Mouse (Mus musculus): ENCODE measurements around the gene Mvd. TPM values are rescaled to one million over a fixed set of nuclear protein-coding genes. Genes with fewer than 3 reads are reported as not detected.

Mvd gene
- polyA plus RNA-seq (2012; ENCODE audit: insufficient read depth, insufficient read length, missing spikeins): 9.6 and 12.3 TPM in 2 replicates

- H3K27ac ChIP-seq (ENCODE audit: insufficient read depth, low read depth, low read length): peak within 1 kb of the TSS; percentile 76
- peak within 1 kb of the TSS; percentile 91 for H3K4me3 ChIP-seq (ENCODE audit: insufficient read depth, low read length)
- no peak for TF ChIP-seq CTCF (IDR thresholded peaks at IDR 0.05; ENCODE audit: low read depth, low read length)
- no peak for TF ChIP-seq POLR2A (IDR thresholded peaks at IDR 0.05; ENCODE audit: borderline replicate concordance, low read depth, low read length)
- H3K4me1 ChIP-seq (ENCODE audit: control insufficient read depth, insufficient read depth, low read length): peaks cover 12% of the 10 kb centered on the region
Observed at GRCm38 (mm10) chr8:122443262-122444006, at the start of gene Mvd. Gene Mvd, minus strand, starts transcription at chr8:122443422.

- Histone ChIP-seq H3K4me1 (ENCODE audit: control insufficient read depth, insufficient read depth, low read length) (no peaks in the 10 kb centered on the region), H3K27ac (ENCODE audit: insufficient read depth, low read depth, low read length) (no peak overlapping the region), H3K4me3 (ENCODE audit: insufficient read depth, low read length) (no peak overlapping the region)
- TF ChIP-seq CTCF (IDR thresholded peaks at IDR 0.05; ENCODE audit: low read depth, low read length) (no peak), POLR2A (IDR thresholded peaks at IDR 0.05; ENCODE audit: borderline replicate concordance, low read depth, low read length) (no peak)
Observed at GRCm38 (mm10) chr8:122488387-122488786, 45.2 kb upstream of the Mvd start.

- H3K27ac ChIP-seq (ENCODE audit: insufficient read depth, low read depth, low read length): no peak overlapping the region
- TF ChIP-seq POLR2A (IDR thresholded peaks at IDR 0.05; ENCODE audit: borderline replicate concordance, low read depth, low read length): no peak
- no peak for TF ChIP-seq CTCF (IDR thresholded peaks at IDR 0.05; ENCODE audit: low read depth, low read length)
- H3K4me3 ChIP-seq (ENCODE audit: insufficient read depth, low read length): no peak overlapping the region
- H3K4me1 ChIP-seq (ENCODE audit: control insufficient read depth, insufficient read depth, low read length): no peaks in the 10 kb centered on the region
Observed at GRCm38 (mm10) chr8:122484831-122485230, 41.6 kb upstream of the Mvd start.

- no peak for TF ChIP-seq CTCF (IDR thresholded peaks at IDR 0.05; ENCODE audit: low read depth, low read length)
- no peak for TF ChIP-seq POLR2A (IDR thresholded peaks at IDR 0.05; ENCODE audit: borderline replicate concordance, low read depth, low read length)
- Histone ChIP-seq H3K4me3 (ENCODE audit: insufficient read depth, low read length) (no peak overlapping the region), H3K27ac (ENCODE audit: insufficient read depth, low read depth, low read length) (no peak overlapping the region), H3K4me1 (ENCODE audit: control insufficient read depth, insufficient read depth, low read length) (no peaks in the 10 kb centered on the region)
Observed at GRCm38 (mm10) chr8:122483877-122484276, 40.7 kb upstream of the Mvd start.

- Histone ChIP-seq H3K4me3 (ENCODE audit: insufficient read depth, low read length) (no peak overlapping the region), H3K4me1 (ENCODE audit: control insufficient read depth, insufficient read depth, low read length) (no peaks in the 10 kb centered on the region), H3K27ac (ENCODE audit: insufficient read depth, low read depth, low read length) (no peak overlapping the region)
- TF ChIP-seq POLR2A (IDR thresholded peaks at IDR 0.05; ENCODE audit: borderline replicate concordance, low read depth, low read length): no peak
- TF ChIP-seq CTCF (IDR thresholded peaks at IDR 0.05; ENCODE audit: low read depth, low read length): no peak
Observed at GRCm38 (mm10) chr8:122482448-122482847, 39.2 kb upstream of the Mvd start.

- TF ChIP-seq POLR2A (IDR thresholded peaks at IDR 0.05; ENCODE audit: borderline replicate concordance, low read depth, low read length): no peak
- TF ChIP-seq CTCF (IDR thresholded peaks at IDR 0.05; ENCODE audit: low read depth, low read length): no peak
- peak within 1 kb of the TSS; percentile 83 for H3K27ac ChIP-seq (ENCODE audit: insufficient read depth, low read depth, low read length)
Observed at GRCm38 (mm10) chr8:122475580-122476320, 32.5 kb upstream of the Mvd start, which contains the start of the genes Rnf166 and Ctu2. Gene Rnf166, minus strand, starts transcription at chr8:122476064. Gene Ctu2, plus strand, starts transcription at chr8:122476143.

GRCm38 (mm10) chr8:122474951-122475560, 31.8 kb upstream of the Mvd start:
- H3K4me3 ChIP-seq (ENCODE audit: insufficient read depth, low read length): peak overlapping the region; percentile 85
- peaks cover 21% of the 10 kb centered on the region for H3K4me1 ChIP-seq (ENCODE audit: control insufficient read depth, insufficient read depth, low read length)
- peak overlapping the region; percentile 83 for H3K27ac ChIP-seq (ENCODE audit: insufficient read depth, low read depth, low read length)
- no peak for TF ChIP-seq POLR2A (IDR thresholded peaks at IDR 0.05; ENCODE audit: borderline replicate concordance, low read depth, low read length)
- TF ChIP-seq CTCF (IDR thresholded peaks at IDR 0.05; ENCODE audit: low read depth, low read length): no peak

More at GRCm38 (mm10) chr8:122475580-122476320, 32.5 kb upstream of the Mvd start, which contains the start of the genes Rnf166 and Ctu2:
- Histone ChIP-seq H3K4me3 (ENCODE audit: insufficient read depth, low read length) (peak within 1 kb of the TSS; percentile 85), H3K4me1 (ENCODE audit: control insufficient read depth, insufficient read depth, low read length) (peaks cover 18% of the 10 kb centered on the region)

GRCm38 (mm10) chr8:122473911-122474421, 30.7 kb upstream of the Mvd start:
- peak overlapping the region; percentile 85 for H3K4me3 ChIP-seq (ENCODE audit: insufficient read depth, low read length)
- TF ChIP-seq POLR2A (IDR thresholded peaks at IDR 0.05; ENCODE audit: borderline replicate concordance, low read depth, low read length): no peak
- peaks cover 21% of the 10 kb centered on the region for H3K4me1 ChIP-seq (ENCODE audit: control insufficient read depth, insufficient read depth, low read length)
- H3K27ac ChIP-seq (ENCODE audit: insufficient read depth, low read depth, low read length): peak overlapping the region; percentile 83

GRCm38 (mm10) chr8:122470691-122471090, 27.5 kb upstream of the Mvd start:
- H3K4me1 ChIP-seq (ENCODE audit: control insufficient read depth, insufficient read depth, low read length): peaks cover 16% of the 10 kb centered on the region
- no peak overlapping the region for H3K4me3 ChIP-seq (ENCODE audit: insufficient read depth, low read length)
- TF ChIP-seq CTCF (IDR thresholded peaks at IDR 0.05; ENCODE audit: low read depth, low read length): no peak; the same call in 1 of the 2 replicates
- no peak; the same call in 1 of the 2 replicates for TF ChIP-seq POLR2A (IDR thresholded peaks at IDR 0.05; ENCODE audit: borderline replicate concordance, low read depth, low read length)
- no peak overlapping the region for H3K27ac ChIP-seq (ENCODE audit: insufficient read depth, low read depth, low read length)
